ENCODE assay signal across 11 mouse cellular contexts in genomic region chr3:38820315-38820714, GRCm38 (mm10).
A peak's percentile ranks its signal among the peaks of the same experiment; 100 is the strongest.
DNase-seq lines count a peak whose midpoint lies in the region; ATAC-seq lines count a peak whose summit lies in the region.
"Had no signal": no experiment of that assay in that cellular context is flagged by ENCODE, and none has a peak within 500 bp of the region (broad histone marks: within the 10 kb centered on the region; RNA-seq: fewer than 3 reads in every experiment).

No protein-coding gene starts in this region.

- DNase-seq in heart, embryonic 10.5 days (ENCODE audit: low spot score) = no peak
- DNase-seq in heart, postnatal 4 days = no peak
- peak; percentile 6 for DNase-seq in lung, postnatal 10 days
- DNase-seq in lung, postnatal 14 days = no peak
- peak; percentile 20 for DNase-seq in skeletal muscle tissue, adult 2 months (ENCODE audit: low read depth, low spot score)
- no peak for DNase-seq in adrenal gland, adult 18-20 months (ENCODE audit: low spot score in 2 of 2)
- DNase-seq: adrenal gland, postnatal 14 days had no signal

- H3K4me3 ChIP-seq in heart, embryonic 10.5 days = no peak overlapping the region
- H3K4me3 ChIP-seq in hindbrain, embryonic 15.5 days = no peak overlapping the region
- H3K4me3 ChIP-seq in intestine, embryonic 16.5 days (ENCODE audit: low read length) = no peak overlapping the region
- H3K4me3 ChIP-seq: heart, embryonic 13.5 days had no signal

- H3K36me3 ChIP-seq in heart, embryonic 10.5 days = no peaks in the 10 kb centered on the region
- H3K36me3 ChIP-seq in hindbrain, embryonic 15.5 days = no peaks in the 10 kb centered on the region
- no peaks in the 10 kb centered on the region for H3K36me3 ChIP-seq in intestine, embryonic 16.5 days (ENCODE audit: control insufficient read depth, insufficient read depth, low read length)
- H3K36me3 ChIP-seq: heart, embryonic 13.5 days had no signal

- ATAC-seq in hindbrain, embryonic 15.5 days (ENCODE audit: low FRiP score, low read depth) = peak; percentile 63; the same call in 1 of the 2 replicates
- ATAC-seq in intestine, embryonic 16.5 days = no peak

- no peak overlapping the region for H3K4me2 ChIP-seq in hindbrain, embryonic 15.5 days
- H3K4me2 ChIP-seq in intestine, embryonic 16.5 days (ENCODE audit: low read depth, low read length) = no peak overlapping the region
- H3K4me2 ChIP-seq: heart, embryonic 13.5 days had no signal

- no peaks in the 10 kb centered on the region for H3K27me3 ChIP-seq in heart, embryonic 10.5 days (ENCODE audit: insufficient read depth, poor library complexity, severe bottlenecking)
- H3K27me3 ChIP-seq in hindbrain, embryonic 15.5 days = no peaks in the 10 kb centered on the region
- H3K27me3 ChIP-seq in intestine, embryonic 16.5 days (replicated peaks; ENCODE audit: control insufficient read depth, insufficient read depth, low read length) = no peaks in the 10 kb centered on the region
- H3K27me3 ChIP-seq: heart, embryonic 13.5 days had no signal

- peak overlapping the region; percentile 13; the same call in 1 of the 2 replicates for H3K27ac ChIP-seq in heart, embryonic 10.5 days
- no peak overlapping the region for H3K27ac ChIP-seq in hindbrain, embryonic 15.5 days (replicated peaks)
- no peak overlapping the region for H3K27ac ChIP-seq in intestine, embryonic 16.5 days (ENCODE audit: low read length)
- H3K27ac ChIP-seq: heart, embryonic 13.5 days; macrophage had no signal

- peaks cover 3% of the 10 kb centered on the region for H3K4me1 ChIP-seq in heart, embryonic 10.5 days
- peaks cover 11% of the 10 kb centered on the region; the same call in 1 of the 2 replicates for H3K4me1 ChIP-seq in hindbrain, embryonic 15.5 days (replicated peaks)
- no peaks in the 10 kb centered on the region for H3K4me1 ChIP-seq in intestine, embryonic 16.5 days (ENCODE audit: control insufficient read depth, insufficient read depth, low read length)

- WGBS in heart, embryonic 10.5 days = 74% methylated on average over 7 of the region's 7 CpGs
- 79% methylated on average over 7 of the region's 7 CpGs for WGBS in hindbrain, embryonic 15.5 days
- WGBS in intestine, embryonic 16.5 days = 85% methylated on average over 7 of the region's 7 CpGs

- H3K9me3 ChIP-seq in heart, embryonic 10.5 days = no peaks in the 10 kb centered on the region
- no peaks in the 10 kb centered on the region for H3K9me3 ChIP-seq in hindbrain, embryonic 15.5 days
- no peaks in the 10 kb centered on the region for H3K9me3 ChIP-seq in intestine, embryonic 16.5 days (ENCODE audit: control insufficient read depth, low read length)
- H3K9me3 ChIP-seq: heart, embryonic 13.5 days had no signal

- no peak overlapping the region for H3K9ac ChIP-seq in hindbrain, embryonic 15.5 days
- H3K9ac ChIP-seq in intestine, embryonic 16.5 days (ENCODE audit: low read depth, low read length) = no peak overlapping the region
- H3K9ac ChIP-seq: heart, embryonic 13.5 days had no signal

Comparison
In these comparisons a context has a peak if more than half of its experiments do, and no peak if none do; other contexts are left out.
1. DNase-seq: peak in lung, postnatal 10 days (single experiment) and skeletal muscle tissue, adult 2 months (single experiment); none in heart, embryonic 10.5 days (single experiment), heart, postnatal 4 days (single experiment), lung, postnatal 14 days (single experiment) and adrenal gland, adult 18-20 months (0 of 2).